Mouse (Mus musculus) mesoderm, embryonic 11.5 days (tissue): ENCODE results near the gene Phf21a.
A peak's percentile ranks its signal among the peaks of the same experiment; 100 is the strongest.
"Not testable (repeated sequence)": the region's sequence is repeated elsewhere in the genome, so short reads cannot be mapped to it uniquely, and the experiment has no call there.

ENCODE experiments used
- DNase-seq: peaks from one replicate; pipeline ENCODE4 v3.0.0-alpha.2; 2012; ENCODE audit warnings: low read depth, low spot score

Phf21a gene

DNA sequence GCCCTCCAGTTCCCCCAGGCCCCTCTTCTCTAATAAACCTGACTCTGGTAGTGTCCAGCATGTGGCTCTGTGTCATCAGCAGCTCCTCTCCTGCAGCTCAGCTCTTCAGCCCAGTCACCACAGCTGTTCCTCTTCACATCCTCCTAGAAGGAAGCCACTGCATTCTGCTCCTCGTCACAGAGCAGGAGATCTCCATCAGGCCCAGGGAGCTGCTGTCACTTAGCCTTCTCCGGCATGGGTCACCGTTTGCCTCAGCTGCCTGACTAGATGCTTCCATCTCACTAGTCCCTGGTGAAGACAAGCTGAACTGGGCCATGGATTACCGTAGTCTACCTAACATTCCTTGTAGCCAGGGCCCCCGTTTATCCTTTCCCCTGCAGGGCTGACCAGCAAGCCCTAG, 288.2 kb downstream of the Phf21a start:
- no peak for DNase-seq

DNA sequence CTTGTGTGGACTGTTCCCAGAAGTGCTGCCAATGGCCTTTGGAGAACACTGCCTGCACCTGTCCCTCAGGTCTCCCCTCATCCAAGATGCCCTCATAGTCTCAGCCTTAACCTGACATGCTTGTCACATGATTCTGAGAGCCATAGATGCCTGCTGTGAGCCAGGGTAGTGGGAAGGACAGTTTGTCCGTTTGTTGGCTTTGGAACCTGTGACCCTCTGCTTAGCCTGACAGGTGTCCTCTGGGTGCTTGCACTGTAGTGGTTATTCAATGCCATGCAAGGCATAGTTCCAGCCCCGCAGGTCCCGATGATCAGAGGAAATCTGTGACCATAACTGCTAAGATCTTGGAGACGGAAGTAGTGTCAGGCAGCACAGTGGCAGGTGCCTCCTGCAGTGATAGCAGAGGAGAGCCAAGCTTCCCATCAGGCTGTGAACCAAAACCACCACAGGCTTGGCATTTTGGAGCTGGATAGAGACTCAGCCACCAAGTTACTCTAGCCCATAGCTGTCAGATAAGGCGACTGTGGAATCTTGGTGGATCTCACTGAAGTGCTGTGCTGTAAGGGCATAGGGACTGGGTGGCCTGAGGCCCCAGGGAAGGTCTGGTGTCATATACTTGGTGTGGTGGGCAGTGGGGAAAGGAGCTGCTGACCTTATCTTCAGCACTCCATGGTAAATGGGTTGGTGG, 289.1 kb downstream of the Phf21a start, which contains the start of gene 1700029I15Rik:
1700029I15Rik (plus strand) TSS at position 638 of the 688 bp plus-strand sequence.
- no peak for DNase-seq

DNA sequence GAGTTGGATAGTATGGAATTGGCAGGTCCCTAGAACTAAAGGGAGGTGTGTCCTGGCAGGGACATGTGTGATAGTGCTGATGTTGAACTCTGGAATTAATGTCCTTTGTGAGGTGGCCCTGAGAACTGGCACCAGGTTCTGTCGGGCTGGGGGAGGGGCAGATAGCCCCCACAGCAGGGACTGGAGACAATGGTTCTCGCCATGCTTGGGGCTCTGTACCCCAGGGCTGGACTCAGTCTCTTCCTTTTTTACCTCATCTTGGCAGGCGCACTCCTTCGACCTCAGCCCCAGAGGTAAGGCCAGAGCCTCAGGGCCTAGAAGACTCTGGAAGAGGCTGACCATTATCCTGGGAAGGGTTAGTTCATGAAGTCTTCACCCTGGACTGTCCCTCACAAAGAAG, 289.8 kb downstream of the Phf21a start:
- DNase-seq, result no peak

DNA sequence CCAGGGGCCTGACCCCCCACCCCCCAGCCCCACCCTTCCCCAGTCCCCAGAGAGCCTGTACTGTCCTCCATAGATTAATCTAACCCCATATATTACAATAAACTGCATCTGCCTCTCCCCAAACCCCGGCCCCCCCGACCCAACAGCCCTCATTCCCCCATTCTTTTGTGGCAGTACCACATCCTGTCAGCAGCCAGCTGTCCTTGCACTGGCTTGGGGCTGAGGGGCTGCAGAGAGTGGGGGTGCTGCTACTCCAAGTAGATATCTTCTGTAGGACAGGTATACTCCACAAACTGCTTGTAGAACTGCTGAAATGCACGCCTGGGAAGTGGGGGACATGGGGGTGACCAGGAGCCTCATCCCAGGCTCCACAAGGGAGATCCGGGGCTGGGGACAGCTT, 291.2 kb downstream of the Phf21a start:
- no peak for DNase-seq

DNA sequence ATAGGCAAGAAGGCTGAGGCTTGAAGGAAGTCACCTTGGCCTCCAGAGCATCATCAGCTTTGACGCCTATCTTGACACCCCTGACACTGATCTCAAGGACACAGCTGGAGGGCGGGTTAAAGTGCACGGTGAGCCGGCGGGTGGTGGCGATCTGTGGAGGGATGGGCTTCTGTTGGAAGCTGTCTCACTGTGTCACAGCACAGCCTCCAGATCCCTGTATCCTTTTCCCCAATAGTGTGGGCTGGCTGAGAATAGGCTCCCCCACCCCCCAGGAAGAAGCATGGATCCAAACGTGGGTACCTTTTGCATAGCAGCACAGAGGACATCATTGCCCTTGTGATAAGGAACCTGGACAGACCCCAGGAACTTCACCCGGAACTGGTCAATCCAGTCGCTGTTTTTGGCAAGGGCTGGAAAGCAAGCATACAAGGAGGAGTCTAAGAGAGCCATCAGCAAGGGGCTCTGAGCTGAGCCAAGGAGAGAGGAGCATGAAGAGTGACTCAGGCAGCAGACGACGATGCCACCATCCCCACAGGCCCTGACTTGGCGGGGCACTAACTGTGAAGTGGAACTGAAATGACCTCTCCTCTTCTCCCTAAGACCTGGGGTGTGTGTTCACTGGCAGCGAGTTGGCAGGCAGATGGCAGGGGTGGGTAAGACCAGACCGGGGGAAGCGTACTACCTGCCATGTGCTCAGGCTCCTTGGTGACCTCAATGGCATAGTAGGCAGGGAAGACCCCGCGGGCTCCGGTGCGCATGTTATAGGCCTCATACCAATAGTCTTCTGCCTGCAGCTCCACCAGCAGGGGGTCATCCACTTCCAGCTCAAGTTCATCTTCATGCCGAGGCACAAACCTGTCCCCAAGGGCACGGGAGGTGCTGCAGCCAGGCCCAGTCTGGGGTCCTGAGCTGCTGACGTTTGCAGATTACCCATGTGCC, 292.5 kb downstream of the Phf21a start:
- DNase-seq, result no peak

DNA sequence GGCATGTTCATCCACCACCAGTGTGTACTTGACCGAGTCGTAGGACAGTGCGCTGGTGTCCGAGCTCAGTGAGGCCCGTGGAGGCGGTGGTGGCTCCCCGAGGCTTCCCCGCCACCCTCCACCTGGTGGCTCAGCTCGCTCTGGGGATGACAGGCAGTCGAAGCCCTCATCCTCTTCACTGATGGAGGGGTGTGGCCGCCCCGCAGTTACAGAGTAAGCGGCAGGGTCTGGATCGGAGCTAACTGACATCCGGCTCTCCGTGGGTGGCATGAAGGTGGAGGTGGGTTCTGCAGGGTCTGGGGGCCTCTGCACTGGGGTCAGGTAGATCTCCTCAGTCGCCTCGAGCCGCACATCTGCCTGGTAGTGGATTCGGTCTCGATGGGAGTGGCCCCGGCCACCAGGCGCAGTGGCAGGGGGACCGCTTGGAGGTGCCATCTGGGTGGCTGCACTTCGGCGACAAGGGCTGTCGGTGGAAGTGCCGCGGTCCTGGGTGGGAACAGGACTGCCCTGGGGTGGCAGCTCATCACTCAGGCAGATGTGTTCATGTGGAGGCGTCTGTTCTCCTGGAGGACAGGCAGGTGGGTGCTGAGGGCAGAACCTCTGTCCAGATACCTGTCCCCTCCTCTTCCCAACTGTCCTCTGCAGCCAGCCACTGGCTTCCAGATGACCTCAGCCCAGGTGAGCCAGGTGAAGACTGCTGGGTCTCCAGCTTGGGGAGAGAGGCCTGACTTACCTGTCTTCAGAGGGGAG, 294.1 kb downstream of the Phf21a start:
- no peak for DNase-seq

- no peak for DNase-seq
Observed at GRCm38 (mm10) chr2:92387646-92388045, 294.7 kb downstream of the Phf21a start.

DNA sequence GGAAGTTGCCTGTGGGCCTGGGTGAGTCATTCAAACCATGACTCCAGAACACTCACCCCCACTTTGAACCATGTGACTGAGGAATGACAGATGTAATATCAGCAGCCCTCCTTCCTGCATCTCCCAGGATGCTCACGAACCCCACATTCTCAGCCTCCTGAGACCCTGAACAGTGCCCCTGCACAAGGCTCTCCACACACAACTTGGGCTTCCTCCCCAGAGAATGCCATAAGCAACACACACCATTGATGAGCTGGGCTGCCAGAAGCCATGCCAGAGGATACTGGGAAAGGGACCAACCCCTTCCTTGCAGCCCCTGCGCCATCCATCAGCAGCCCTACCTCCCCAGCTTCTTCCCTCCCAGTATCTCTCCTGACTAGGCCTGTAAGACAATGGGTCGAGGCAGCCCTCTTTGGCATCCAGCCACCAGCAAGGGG, 295.2 kb downstream of the Phf21a start:
- DNase-seq, result no peak

- peak; percentile 99 for DNase-seq
Observed at GRCm38 (mm10) chr2:92388891-92389641, 296.1 kb downstream of the Phf21a start.

DNA sequence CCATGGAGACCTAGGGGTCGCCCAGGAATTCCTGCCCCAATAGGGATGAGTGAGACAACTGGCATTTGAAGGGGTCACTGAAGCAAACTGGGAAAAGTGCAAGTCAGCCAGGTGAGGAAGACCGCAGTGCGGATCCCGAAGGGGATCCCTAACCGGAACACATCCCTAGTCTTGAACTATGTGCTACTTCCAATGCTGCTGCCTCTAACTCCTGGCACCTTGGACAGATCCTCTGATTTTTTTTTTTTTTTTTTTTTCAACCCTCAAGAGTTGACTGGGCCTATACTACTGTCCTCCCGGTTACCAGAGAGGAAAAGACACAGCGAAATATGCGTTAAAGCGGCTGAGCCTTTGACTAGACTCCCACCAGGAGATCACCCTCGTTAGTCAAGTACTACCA, 296.7 kb downstream of the Phf21a start:
- DNase-seq, result no peak

DNA sequence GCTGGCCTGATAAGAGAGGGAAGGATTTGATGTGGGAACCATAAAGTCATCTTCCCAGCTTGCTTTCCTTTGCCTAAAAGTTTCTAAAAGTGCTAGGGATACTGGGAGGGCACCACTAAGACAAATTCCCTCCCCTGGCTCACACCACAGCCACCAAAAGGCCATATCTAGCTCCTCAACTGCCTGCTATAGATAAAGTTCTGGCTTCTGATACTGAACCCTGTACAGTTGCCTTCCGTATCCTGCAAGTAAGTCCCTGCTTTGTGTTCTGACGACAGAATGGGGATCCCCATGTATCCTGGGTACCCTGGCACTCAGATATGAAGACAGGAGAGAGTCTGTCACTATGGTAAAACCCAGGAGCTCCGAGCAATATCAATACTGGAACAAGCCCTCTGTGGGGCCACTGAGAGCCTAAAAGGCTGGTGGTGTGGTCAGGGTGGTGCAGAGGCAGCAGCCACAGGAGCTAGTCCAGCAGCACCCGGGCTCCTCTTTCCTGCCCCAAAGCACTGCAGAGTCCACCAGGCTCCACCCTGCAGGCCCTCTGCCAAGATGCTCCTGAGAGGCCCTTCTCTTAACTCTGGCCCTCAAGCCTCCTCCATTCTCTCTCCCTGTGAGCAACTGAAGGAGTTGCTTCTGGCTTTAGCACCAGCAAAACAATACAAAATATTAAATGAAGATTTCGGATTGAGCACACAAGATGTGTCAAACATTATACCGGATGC, 297.5 kb downstream of the Phf21a start:
- DNase-seq, result no peak

- DNase-seq, result no peak
Observed at GRCm38 (mm10) chr2:92391116-92391515, 298.2 kb downstream of the Phf21a start.

DNA sequence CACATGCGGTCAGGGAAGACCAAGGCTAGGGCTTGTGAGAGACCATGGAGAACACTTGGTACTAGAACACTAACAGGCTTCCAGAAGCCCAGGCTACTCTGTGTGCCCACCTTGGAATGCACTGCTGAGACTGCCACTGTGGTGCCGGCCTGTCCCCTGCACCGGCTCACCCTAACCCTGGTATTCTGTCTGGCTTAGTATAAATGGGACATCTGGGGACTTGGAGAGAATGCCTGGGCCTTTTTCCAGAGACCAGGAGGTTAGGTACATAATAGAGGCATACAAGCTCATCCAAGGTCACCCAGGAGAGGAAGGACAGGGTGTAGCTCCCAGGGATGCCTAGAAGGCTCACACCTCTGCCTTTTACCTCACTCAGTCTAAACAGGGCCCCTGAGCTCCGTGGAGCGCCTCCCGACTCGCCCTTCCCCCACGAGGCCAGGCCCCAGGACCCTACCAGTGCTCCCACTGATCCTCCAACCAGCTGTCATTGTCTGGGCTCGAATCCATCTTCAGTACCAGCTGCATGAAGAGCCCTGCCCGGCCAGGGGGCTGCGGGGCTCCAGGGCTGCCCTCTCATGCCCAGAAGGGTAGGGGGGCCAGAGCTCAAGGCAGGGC, 298.9 kb downstream of the Phf21a start:
- DNase-seq, result no peak

DNA sequence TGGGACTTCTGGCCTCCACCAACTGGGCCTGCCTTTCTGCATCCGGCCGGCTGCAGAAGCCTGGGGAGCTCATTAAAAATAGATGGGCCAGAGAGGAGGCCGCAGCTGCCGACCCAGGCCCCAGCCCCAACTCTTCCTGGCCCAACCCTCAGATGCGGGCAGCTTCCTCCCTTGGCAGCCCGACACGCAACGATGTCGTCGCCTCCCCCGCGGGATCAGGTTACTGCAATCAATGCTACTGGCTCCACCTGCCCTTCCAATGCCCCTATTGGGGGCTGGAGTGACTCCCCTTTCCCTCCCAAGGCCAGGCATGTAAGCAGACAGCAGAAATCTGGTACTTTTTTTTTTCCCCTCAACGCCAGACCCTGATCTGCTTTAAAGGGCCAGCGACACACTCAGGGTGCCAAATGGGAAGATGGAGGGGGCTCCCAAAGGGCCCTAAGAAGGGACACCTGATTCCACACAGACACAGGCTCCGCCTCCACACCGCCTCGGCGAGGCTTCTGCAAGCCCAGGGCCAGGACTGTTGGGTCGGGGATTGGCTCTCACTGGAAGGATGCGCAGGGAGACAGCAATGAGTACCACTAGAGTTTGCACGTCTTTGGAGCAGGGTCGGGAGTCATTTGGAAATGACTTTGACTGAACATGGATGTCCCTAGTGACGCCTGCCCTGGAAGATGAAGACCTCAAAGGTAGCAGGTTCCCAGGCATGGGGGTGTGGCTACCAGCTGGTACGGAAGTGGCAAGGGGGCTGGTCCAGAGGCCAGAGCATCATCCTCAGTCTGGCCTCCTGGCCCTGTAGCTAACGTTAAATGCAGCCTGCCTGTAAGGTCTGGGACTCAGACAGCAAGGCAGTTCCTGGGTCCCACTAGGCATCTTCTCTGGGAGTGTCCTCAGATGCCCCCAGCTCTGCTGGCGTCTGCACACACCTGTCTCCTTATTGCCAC, 299.7 kb downstream of the Phf21a start:
- DNase-seq, result peak; percentile 87

- no peak for DNase-seq
Observed at GRCm38 (mm10) chr2:92395535-92395934, 302.6 kb downstream of the Phf21a start.

DNA sequence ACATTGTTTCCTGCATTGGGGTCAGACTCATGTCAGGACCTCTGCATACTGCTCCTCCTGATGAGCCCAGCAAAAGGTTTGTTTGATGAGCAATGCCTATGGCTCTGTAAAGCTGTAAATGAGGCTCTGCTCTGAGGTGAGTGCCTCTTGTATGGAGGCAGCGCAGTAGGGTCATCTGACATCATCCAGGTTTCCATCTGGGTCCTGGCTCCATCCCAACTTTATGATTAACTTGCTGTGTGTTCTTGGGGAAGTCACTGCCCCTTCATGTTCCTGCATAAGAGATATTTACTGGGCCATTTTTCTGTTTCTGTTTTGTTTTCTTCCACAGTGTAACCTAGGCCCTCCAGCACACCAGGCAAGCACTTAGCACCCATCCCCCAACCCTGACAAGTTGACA, 304.5 kb downstream of the Phf21a start:
- no peak for DNase-seq

DNA sequence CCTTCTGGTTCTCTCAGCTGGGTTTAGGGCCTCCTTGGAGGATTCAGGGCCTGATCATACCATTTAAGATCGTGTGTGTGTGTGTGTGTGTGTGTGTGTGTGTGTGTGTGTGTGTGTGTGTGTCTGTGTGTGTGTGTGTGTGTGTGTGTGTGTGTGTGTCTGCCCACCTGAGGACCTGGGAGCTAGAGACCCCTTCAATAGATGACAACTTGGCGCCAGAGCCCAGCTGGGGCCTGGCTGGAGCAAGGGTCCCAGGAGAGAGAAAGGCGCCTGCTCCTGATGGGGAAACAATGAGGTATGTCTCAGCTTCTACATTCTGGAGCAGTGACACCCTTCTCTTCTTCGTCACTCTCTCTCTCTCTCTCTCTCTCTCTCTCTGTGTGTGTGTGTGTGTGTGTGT, 307.0 kb downstream of the Phf21a start:
- not testable (repeated sequence) for DNase-seq

DNA sequence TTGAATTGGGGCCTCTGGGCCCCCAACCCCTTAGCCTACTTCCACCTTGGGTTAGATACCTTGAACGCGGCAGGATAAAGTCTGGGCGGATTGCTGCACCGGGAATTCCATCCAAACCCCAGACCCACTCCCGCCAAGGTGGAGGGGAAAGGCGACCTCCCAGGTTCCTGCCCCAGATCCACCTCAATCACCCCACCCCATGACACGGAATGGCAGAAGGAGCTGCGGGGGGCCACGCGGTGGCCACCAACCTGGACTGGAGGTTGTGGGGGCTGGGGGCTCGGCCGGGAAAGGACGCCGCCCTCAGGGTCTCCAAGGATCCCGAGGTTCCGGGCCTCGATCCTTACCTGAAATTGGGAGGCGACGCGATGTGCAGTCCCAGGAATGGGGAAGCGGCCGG, 307.8 kb downstream of the Phf21a start:
- no peak for DNase-seq

DNA sequence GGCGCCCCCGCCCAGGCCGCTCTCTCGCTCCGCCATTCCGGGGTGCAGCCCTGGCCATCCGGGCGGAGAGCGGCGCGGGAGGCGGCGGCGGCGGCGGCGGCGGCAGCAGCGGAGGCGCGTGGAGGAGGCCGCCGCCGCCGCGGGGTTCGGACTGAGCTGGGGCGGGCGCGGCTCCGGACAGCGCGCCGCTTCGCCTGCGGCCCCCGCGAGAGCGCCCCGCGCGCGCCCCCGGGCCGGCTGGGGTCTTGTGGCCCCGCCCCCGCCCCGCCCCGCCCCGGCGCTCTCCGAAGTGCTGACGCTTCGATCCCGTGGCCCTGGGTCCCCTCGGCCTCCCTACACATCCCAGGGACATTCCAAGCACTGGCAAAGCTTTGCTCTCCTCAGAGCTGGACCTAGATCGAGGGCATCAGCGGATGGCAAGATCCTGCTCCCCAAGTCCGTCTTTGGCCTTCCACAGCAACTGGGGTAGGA, 308.2 kb downstream of the Phf21a start, which contains the start of gene Mapk8ip1:
Mapk8ip1 (minus strand) TSS at position 173 of the 471 bp plus-strand sequence.
- peak; percentile 46 for DNase-seq
